Mouse (Mus musculus) common myeloid progenitor, adult 5-6 weeks (primary cell): ENCODE measurements around the gene Kbtbd6. TPM values are rescaled to one million over a fixed set of nuclear protein-coding genes. Genes with fewer than 3 reads are reported as not detected.
"Not testable (repeated sequence)": the region's sequence is repeated elsewhere in the genome, so short reads cannot be mapped to it uniquely, and the experiment has no call there.

ENCODE experiments used
- ATAC-seq: replicated peaks from 2 replicates; pipeline ENCODE4 v1.8.0; 2016; ENCODE audit warnings: low read depth, mild to moderate bottlenecking, moderate TSS enrichment, inconsistent platforms; ENCODE audit not compliant: poor library complexity, severe bottlenecking
- total RNA-seq: library from RNA; stranded (forward); fragments of 200-1000, 187-1606 nt; gene quantifications from 2 replicates; pipeline ENCODE4 v1.2.3, GENCODE M21; 2017

Kbtbd6 gene
- total RNA-seq = 2.9 and 7.1 TPM in 2 replicates

- peak; percentile 99 for ATAC-seq
Observed at GRCm38 (mm10) chr14:79451681-79452590, at the start of gene Kbtbd6. TSS of gene Kbtbd6 (plus strand) at chr14:79451835.

DNA sequence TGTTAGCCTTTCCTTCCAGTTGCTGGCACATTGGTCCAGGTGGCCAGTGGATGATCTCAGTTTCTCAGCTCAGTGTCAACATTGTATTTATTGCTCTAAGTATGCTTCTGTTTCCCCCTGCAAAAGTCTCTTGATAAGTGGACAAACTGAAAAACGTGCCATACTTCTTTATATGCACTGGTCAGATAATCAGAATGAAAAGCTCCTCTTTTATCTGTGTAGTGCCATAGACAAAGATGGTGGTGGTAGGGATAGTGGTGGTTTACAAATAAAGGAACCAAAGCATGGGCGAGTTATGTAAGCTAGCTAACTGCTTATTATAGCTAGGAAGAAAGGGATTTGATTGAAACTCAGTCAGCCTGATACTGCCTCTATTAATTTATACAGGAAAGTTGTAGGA, 44.0 kb upstream of the Kbtbd6 start:
- no peak for ATAC-seq

- no peak for ATAC-seq
Observed at GRCm38 (mm10) chr14:79409278-79409830, 42.3 kb upstream of the Kbtbd6 start.

- no peak for ATAC-seq
Observed at GRCm38 (mm10) chr14:79410662-79411061, 41.0 kb upstream of the Kbtbd6 start.

DNA sequence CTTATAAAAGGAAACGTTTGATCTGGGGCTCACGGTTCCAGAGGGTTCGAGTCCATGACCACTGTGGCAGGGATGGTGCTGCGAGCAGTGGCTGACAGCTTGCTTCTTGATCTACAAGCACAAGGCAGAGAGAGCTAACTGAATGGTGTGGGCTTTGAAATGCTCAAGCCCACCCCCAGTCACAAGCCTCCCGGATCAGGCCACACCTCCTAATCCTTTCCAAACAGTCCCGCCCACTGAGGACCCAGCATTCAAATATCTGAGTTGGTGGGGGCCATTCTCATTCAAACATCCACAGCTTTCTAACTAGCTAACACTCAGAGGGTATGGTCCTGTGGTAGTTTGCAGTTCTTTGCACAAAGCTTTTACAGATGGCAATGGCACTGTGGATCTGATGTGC, 38.5 kb upstream of the Kbtbd6 start:
- ATAC-seq = no peak

- ATAC-seq = no peak
Observed at GRCm38 (mm10) chr14:79420083-79420685, 31.5 kb upstream of the Kbtbd6 start.

DNA sequence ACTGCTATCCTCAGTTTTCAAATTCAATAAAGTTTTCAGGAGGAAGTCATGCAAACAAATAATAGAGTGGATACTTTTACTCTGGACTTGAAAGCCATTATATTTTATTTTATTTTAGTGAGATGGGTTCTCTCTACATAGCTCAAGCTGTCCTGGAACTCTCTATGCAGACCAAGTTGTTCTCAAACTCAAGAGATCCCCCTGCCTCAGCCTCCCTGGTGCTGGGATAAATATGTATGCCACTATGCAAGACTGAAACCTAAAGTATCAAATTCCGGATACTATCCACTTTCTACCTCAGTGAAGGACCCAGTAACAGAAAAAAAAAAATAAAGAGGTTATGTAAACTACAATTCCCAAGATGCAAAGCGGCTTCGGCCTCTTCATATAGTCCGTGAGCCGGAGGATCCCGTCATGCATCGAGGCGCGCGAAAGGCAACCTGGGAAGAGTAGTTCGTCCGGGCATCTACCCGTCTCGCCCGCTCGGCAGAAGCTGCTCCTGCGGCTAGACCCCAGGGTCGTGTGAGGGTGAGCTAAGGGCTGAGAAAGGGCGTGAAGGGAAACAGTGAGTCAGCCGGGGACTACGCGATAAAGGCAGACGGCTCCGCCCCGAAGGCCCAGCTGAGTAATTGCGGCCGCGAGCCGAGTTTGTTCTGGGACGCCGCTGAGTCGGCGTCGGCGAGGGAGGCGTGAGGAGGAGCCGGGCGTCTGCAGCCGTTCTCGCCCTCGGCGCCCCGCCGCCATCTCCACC, 25.5 kb upstream of the Kbtbd6 start, which contains the start of gene Kbtbd7:
Gene Kbtbd7 (plus strand): TSS at position 533 of the 751 bp plus-strand sequence.
- peak; percentile 99 for ATAC-seq

DNA sequence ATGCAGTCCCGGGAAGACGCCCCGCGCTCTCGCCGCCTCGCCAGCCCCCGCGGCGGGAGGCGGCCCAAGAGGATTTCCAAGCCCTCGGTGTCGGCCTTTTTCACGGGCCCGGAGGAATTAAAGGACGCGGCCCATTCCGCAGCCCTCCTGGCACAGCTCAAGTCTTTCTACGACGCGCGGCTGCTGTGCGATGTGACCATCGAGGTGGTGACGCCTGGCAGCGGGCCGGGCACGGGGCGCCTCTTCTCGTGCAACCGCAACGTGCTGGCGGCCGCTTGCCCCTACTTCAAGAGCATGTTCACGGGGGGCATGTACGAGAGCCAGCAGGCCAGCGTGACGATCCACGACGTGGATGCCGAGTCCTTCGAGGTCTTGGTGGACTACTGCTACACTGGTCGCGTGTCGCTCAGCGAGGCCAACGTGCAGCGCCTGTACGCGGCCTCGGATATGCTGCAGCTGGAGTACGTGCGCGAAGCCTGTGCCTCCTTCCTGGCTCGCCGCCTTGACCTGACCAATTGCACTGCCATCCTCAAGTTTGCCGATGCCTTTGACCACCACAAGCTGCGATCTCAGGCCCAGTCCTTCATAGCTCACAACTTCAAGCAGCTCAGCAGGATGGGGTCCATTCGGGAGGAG, 24.8 kb upstream of the Kbtbd6 start:
- ATAC-seq = peak; percentile 4; the same call in 1 of the 2 replicates

DNA sequence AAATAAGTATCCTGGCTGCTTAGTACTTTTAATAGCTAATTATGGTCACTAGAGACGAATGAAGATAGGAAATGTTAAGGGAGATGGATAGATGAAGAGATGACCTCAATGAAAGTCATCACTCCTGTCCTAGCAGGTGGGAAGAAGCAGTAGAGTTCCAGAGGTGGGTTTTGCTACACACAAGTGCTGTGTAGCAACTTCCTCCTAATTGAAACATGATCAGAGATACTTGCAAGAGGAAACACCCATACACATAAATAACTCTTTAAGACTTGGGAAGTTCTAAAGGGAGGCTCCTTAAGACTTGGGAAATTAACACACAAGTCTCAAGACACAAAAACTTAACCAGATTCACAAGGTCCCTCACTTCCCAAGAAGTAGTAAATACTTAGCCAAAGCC, 17.6 kb upstream of the Kbtbd6 start:
- no peak for ATAC-seq

DNA sequence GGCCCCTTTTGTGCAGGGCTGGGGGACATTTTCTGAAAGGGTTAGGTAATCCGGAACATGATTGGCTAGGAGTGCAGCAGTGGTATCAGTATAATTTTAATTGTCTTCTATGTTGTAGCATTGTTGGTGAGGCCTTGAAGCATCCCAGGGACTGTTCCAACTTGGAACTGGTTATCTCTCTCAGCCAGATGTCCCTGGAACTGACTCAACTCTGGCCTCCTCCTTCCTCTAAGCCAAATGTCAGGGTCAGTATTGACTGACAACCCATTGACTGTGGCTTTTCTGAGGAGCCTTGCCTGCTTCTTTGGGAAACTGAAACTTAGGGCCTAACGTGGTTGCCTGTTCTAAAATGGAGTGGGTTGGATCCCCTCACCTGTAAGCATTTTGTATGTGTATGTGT, 11.0 kb upstream of the Kbtbd6 start:
- no peak for ATAC-seq

- ATAC-seq = peak; percentile 74
Observed at GRCm38 (mm10) chr14:79441441-79441840, 10.2 kb upstream of the Kbtbd6 start.

GRCm38 (mm10) chr14:79444601-79445000, 7.0 kb upstream of the Kbtbd6 start:
- no peak for ATAC-seq

- no peak for ATAC-seq
Observed at GRCm38 (mm10) chr14:79445055-79445620, 6.5 kb upstream of the Kbtbd6 start.

DNA sequence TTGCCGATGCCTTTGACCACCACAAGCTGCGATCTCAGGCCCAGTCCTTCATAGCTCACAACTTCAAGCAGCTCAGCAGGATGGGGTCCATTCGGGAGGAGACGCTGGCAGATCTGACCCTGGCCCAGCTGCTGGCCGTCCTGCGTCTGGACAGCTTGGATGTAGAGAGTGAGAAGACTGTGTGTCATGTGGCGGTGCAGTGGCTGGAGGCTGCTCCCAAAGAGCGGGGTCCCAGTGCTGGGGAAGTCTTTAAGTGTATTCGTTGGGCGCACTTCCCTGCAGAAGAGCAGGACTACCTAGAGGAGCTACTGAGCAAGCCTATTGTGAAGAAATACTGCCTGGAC, 928 bp downstream of the Kbtbd6 start:
- ATAC-seq = not testable (repeated sequence)

DNA sequence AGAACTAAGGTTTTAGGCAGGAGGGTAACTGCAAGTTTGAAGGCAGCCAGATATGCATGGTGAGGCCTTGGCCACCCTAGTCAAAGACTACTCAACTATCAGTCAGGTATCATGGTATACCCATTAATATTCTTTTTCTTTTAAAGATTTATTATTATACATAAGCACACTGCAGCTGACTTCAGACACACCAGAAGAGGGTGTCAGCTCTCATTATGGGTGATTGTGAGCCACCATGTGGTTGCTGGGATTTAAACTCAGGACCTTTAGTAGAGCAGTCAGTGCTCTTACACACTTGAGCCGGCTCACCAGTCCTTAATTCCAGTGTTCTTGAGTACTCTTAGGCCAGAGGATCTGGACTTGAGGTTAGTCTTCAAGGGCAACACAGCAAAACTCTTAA, 8.8 kb downstream of the Kbtbd6 start:
- ATAC-seq = no peak

GRCm38 (mm10) chr14:79460988-79461387, 9.4 kb downstream of the Kbtbd6 start:
- ATAC-seq = 0 out of 2 replicates have a peak, but pooled peaks have one; percentile 39

- no peak for ATAC-seq
Observed at GRCm38 (mm10) chr14:79465623-79466022, 14.0 kb downstream of the Kbtbd6 start.

DNA sequence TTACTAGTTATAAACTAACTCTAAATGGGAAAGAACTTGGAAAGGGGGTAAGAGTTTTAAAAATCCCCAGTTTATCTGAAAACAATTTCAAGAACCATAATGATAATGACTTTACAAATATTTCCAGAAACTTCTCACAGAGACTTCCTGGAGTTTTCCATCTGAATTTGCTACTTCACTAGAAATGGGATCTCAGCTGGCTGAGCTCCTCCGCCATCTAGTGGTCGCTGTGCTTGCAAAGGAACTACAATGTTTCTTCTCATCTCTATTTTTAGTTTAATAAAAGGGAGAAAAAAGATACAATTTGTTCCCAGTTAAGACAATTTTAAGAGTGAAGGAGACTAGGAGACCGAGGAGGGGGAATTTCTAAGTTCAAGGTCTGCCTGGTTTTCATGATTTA, 16.0 kb downstream of the Kbtbd6 start:
- peak; percentile 69 for ATAC-seq

DNA sequence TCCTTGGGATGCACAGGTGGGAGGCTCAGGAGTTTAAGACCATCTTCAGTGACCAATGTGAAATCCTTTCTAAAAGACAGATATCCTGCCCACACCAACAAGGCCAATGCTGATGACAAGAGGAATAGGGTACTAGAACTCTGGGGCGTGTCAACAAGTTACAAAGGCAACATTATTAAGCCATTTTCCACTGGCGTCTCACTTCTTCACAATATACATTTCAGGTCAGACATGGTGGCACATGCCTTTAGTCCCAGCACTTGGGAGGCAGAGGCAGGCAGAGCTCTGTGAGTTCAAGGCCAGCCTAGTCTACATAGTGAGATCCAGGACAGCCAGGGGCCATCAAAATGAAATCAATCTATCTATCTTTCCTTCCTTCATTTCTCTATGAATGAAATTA, 21.7 kb downstream of the Kbtbd6 start:
- ATAC-seq = no peak
